Mouse (Mus musculus) NIH3T3 (cell line): ENCODE measurements around the gene Slc25a3.

Experiments
- DNase-seq: peaks from one replicate; pipeline ENCODE4 v3.0.0-alpha.2; 2012; ENCODE audit warnings: low read depth

Gene Slc25a3

GRCm38 (mm10) chr10:91142654-91143191, 18.9 kb upstream of the Slc25a3 start:
- no peak for DNase-seq

GRCm38 (mm10) chr10:91141564-91141963, 17.7 kb upstream of the Slc25a3 start:
- DNase-seq = peak; percentile 85

- no peak for DNase-seq
Measured at GRCm38 (mm10) chr10:91139148-91139766, 15.4 kb upstream of the Slc25a3 start.

GRCm38 (mm10) chr10:91138317-91138716, 14.5 kb upstream of the Slc25a3 start:
- peak; percentile 44 for DNase-seq

- DNase-seq = no peak
Measured at GRCm38 (mm10) chr10:91137400-91137799, 13.5 kb upstream of the Slc25a3 start.

GRCm38 (mm10) chr10:91135302-91135972, 11.6 kb upstream of the Slc25a3 start:
- DNase-seq = no peak

GRCm38 (mm10) chr10:91131565-91131964, 7.7 kb upstream of the Slc25a3 start:
- no peak for DNase-seq

- DNase-seq = no peak
Measured at GRCm38 (mm10) chr10:91130792-91131191, 6.9 kb upstream of the Slc25a3 start.

- DNase-seq = no peak
Measured at GRCm38 (mm10) chr10:91128551-91129160, 4.8 kb upstream of the Slc25a3 start.

- DNase-seq = no peak
Measured at GRCm38 (mm10) chr10:91127395-91127794, 3.5 kb upstream of the Slc25a3 start.

- no peak for DNase-seq
Measured at GRCm38 (mm10) chr10:91126618-91127355, 2.9 kb upstream of the Slc25a3 start.

GRCm38 (mm10) chr10:91123281-91123827, 505 bp downstream of the Slc25a3 start:
- peak; percentile 45 for DNase-seq

- DNase-seq = peak; percentile 26
Measured at GRCm38 (mm10) chr10:91122646-91123045, 1.2 kb downstream of the Slc25a3 start.

- no peak for DNase-seq
Measured at GRCm38 (mm10) chr10:91116958-91117357, 6.9 kb downstream of the Slc25a3 start.

GRCm38 (mm10) chr10:91109841-91110240, 14.0 kb downstream of the Slc25a3 start:
- no peak for DNase-seq

GRCm38 (mm10) chr10:91105981-91106380, 17.9 kb downstream of the Slc25a3 start:
- DNase-seq = no peak

- no peak for DNase-seq
Measured at GRCm38 (mm10) chr10:91102799-91103590, 20.9 kb downstream of the Slc25a3 start.

- no peak for DNase-seq
Measured at GRCm38 (mm10) chr10:91101936-91102335, 21.9 kb downstream of the Slc25a3 start.

- DNase-seq = no peak
Measured at GRCm38 (mm10) chr10:91100101-91100500, 23.8 kb downstream of the Slc25a3 start.

GRCm38 (mm10) chr10:91098056-91098455, 25.8 kb downstream of the Slc25a3 start:
- DNase-seq = no peak
